ENCODE assay signal across 7 mouse cellular contexts in the genomic region with DNA sequence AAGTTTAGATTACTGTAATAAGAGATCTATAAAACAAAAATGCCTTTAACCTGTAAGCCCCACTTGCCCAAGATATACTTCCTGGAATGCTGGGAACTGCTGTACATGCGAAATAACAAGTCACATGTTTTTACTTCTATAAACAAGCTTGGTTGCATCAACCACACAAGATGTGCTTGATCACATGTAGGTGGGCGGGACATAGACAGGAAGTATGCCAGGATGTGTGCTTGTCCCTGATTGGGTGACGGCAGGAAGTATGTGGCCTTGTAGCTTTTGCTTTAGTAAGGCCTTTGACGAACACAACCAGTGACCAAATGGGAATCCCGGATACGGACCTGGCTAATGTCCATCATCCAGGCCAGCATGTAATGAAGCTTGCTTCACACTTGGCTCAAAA. TPM values are rescaled to one million over a fixed set of nuclear protein-coding genes. Genes with fewer than 3 reads are reported as not detected.
DNase-seq lines count a peak whose midpoint lies in the region.

No protein-coding gene starts in this region.

- DNase-seq in retina, postnatal 1 day, result peak; percentile 51
- DNase-seq in retina, embryonic 14.5 days (ENCODE audit: low spot score), result no peak
- DNase-seq in adipocyte (ENCODE audit: low spot score), result peak; percentile 89
- DNase-seq in kidney, postnatal 25 days, result peak; percentile 43 to 68
- peak; percentile 47 for DNase-seq in thymus, postnatal 0 days (ENCODE audit: low spot score)
- no peak for DNase-seq in yolk sac, embryonic 10.5 days (ENCODE audit: low spot score)
- no peak for DNase-seq in cerebellum, adult 11 months

RNA-seq across cellular contexts. Expression of a gene that starts 31.1 kb away (rescaled TPM):
- 116 and 122 TPM in 2 replicates for polyA plus RNA-seq in thymus, postnatal 0 days (2015; fragmentation: Nextera tagmentation; extraction: Ambion mirVana)

Comparison
In these comparisons a context has a peak if more than half of its experiments do, and no peak if none do; other contexts are left out.
1. DNase-seq: peak in retina, postnatal 1 day (single experiment), adipocyte (single experiment), kidney, postnatal 25 days (2 of 2) and thymus, postnatal 0 days (single experiment); none in retina, embryonic 14.5 days (single experiment), yolk sac, embryonic 10.5 days (single experiment) and cerebellum, adult 11 months (single experiment).